Mouse (Mus musculus): Measurements from ENCODE around the gene Car11. TPM values are rescaled to one million over a fixed set of nuclear protein-coding genes. Genes with fewer than 3 reads are reported as not detected.

Gene Car11
- total and polyA plus RNA-seq, 2 experiments from 2014 or later: 1.6 to 2.8 TPM

- no peak for DNase-seq (ENCODE audit: low spot score)
- ATAC-seq (ENCODE audit: insufficient read depth, low read depth): no peak
- TF ChIP-seq CTCF (IDR thresholded peaks at IDR 0.05; ENCODE audit: low read depth): no peak
- no peak for TF ChIP-seq EP300 (IDR thresholded peaks at IDR 0.05; ENCODE audit: low read depth)
- Histone ChIP-seq H3K4me2 (ENCODE audit: low read depth, low read length) (no peak within 1 kb of the TSS), H3K9me3 (replicated peaks; ENCODE audit: control insufficient read depth, low read length) (no peaks in the 10 kb centered on the region), H3K27me3 (ENCODE audit: control insufficient read depth, insufficient read depth, low read length) (no peaks in the 10 kb centered on the region), H3K27ac (ENCODE audit: low read depth) (no peak within 1 kb of the TSS), H3K4me3 (ENCODE audit: low read depth, low read length) (no peak within 1 kb of the TSS), H3K36me3 (replicated peaks; ENCODE audit: control insufficient read depth, insufficient read depth, low read length) (no peaks in the 10 kb centered on the region), H3K4me1 (ENCODE audit: control insufficient read depth, insufficient read depth) (peaks cover 26% of the 10 kb centered on the region), H3K9ac (replicated peaks; ENCODE audit: low read depth, low read length) (no peak within 1 kb of the TSS)
- 76% methylated on average over 7 of the region's 7 CpGs for WGBS
Observed at GRCm38 (mm10) chr7:45683396-45684050, 16.1 kb upstream of the Car11 start, which contains the start of gene Ntn5. Gene Ntn5 (plus strand): TSS chr7:45684022.

- DNase-seq (ENCODE audit: low spot score) (no peak), ATAC-seq (ENCODE audit: insufficient read depth, low read depth) (no peak)
- Histone ChIP-seq H3K4me3 (ENCODE audit: low read depth, low read length) (no peak overlapping the region), H3K9me3 (replicated peaks; ENCODE audit: control insufficient read depth, low read length) (no peaks in the 10 kb centered on the region), H3K4me2 (ENCODE audit: low read depth, low read length) (no peak overlapping the region), H3K4me1 (ENCODE audit: control insufficient read depth, insufficient read depth) (peaks cover 36% of the 10 kb centered on the region), H3K27ac (ENCODE audit: low read depth) (no peak overlapping the region), H3K36me3 (replicated peaks; ENCODE audit: control insufficient read depth, insufficient read depth, low read length) (no peaks in the 10 kb centered on the region), H3K27me3 (ENCODE audit: control insufficient read depth, insufficient read depth, low read length) (no peaks in the 10 kb centered on the region), H3K9ac (replicated peaks; ENCODE audit: low read depth, low read length) (no peak overlapping the region)
- no peak for TF ChIP-seq EP300 (IDR thresholded peaks at IDR 0.05; ENCODE audit: low read depth)
- WGBS: 65% methylated on average over 10 of the region's 10 CpGs
Observed at GRCm38 (mm10) chr7:45685811-45686210, 13.8 kb upstream of the Car11 start.

GRCm38 (mm10) chr7:45686841-45687240, 12.8 kb upstream of the Car11 start:
- Histone ChIP-seq H3K4me3 (ENCODE audit: low read depth, low read length) (no peak overlapping the region), H3K36me3 (replicated peaks; ENCODE audit: control insufficient read depth, insufficient read depth, low read length) (no peaks in the 10 kb centered on the region), H3K27me3 (ENCODE audit: control insufficient read depth, insufficient read depth, low read length) (no peaks in the 10 kb centered on the region), H3K9ac (replicated peaks; ENCODE audit: low read depth, low read length) (no peak overlapping the region), H3K4me1 (ENCODE audit: control insufficient read depth, insufficient read depth) (peaks cover 28% of the 10 kb centered on the region), H3K4me2 (ENCODE audit: low read depth, low read length) (no peak overlapping the region), H3K9me3 (replicated peaks; ENCODE audit: control insufficient read depth, low read length) (no peaks in the 10 kb centered on the region), H3K27ac (ENCODE audit: low read depth) (no peak overlapping the region)
- no peak for ATAC-seq (ENCODE audit: insufficient read depth, low read depth)
- DNase-seq (ENCODE audit: low spot score): no peak
- TF ChIP-seq CTCF (IDR thresholded peaks at IDR 0.05; ENCODE audit: low read depth): no peak
- no peak for TF ChIP-seq EP300 (IDR thresholded peaks at IDR 0.05; ENCODE audit: low read depth)
- WGBS: 63% methylated on average over 3 of the region's 3 CpGs

- no peak for DNase-seq (ENCODE audit: low spot score)
- no peak overlapping the region for H3K4me2 ChIP-seq (ENCODE audit: low read depth, low read length)
- H3K27me3 ChIP-seq (ENCODE audit: control insufficient read depth, insufficient read depth, low read length): no peaks in the 10 kb centered on the region
- H3K9me3 ChIP-seq (replicated peaks; ENCODE audit: control insufficient read depth, low read length): no peaks in the 10 kb centered on the region
- TF ChIP-seq CTCF (IDR thresholded peaks at IDR 0.05; ENCODE audit: low read depth) (no peak), EP300 (IDR thresholded peaks at IDR 0.05; ENCODE audit: low read depth) (no peak)
- 72% methylated on average over 6 of the region's 6 CpGs for WGBS
- no peaks in the 10 kb centered on the region for H3K36me3 ChIP-seq (replicated peaks; ENCODE audit: control insufficient read depth, insufficient read depth, low read length)
- peak overlapping the region; percentile 64 for H3K27ac ChIP-seq (ENCODE audit: low read depth)
- ATAC-seq (ENCODE audit: insufficient read depth, low read depth): no peak
- H3K4me1 ChIP-seq (ENCODE audit: control insufficient read depth, insufficient read depth): peaks cover 20% of the 10 kb centered on the region; the same call in 1 of the 2 replicates
- peak overlapping the region; percentile 8; the same call in 1 of the 2 replicates for H3K9ac ChIP-seq (replicated peaks; ENCODE audit: low read depth, low read length)
- no peak overlapping the region for H3K4me3 ChIP-seq (ENCODE audit: low read depth, low read length)
Observed at GRCm38 (mm10) chr7:45689099-45689498, 10.5 kb upstream of the Car11 start.

GRCm38 (mm10) chr7:45689800-45690199, 9.8 kb upstream of the Car11 start:
- no peaks in the 10 kb centered on the region for H3K36me3 ChIP-seq (replicated peaks; ENCODE audit: control insufficient read depth, insufficient read depth, low read length)
- H3K27ac ChIP-seq (ENCODE audit: low read depth): peak overlapping the region; percentile 64
- no peak overlapping the region for H3K4me2 ChIP-seq (ENCODE audit: low read depth, low read length)
- DNase-seq (ENCODE audit: low spot score) (no peak), ATAC-seq (ENCODE audit: insufficient read depth, low read depth) (peak; percentile 37; the same call in 1 of the 2 replicates)
- H3K4me1 ChIP-seq (ENCODE audit: control insufficient read depth, insufficient read depth): peaks cover 20% of the 10 kb centered on the region; the same call in 1 of the 2 replicates
- TF ChIP-seq CTCF (IDR thresholded peaks at IDR 0.05; ENCODE audit: low read depth) (no peak), EP300 (IDR thresholded peaks at IDR 0.05; ENCODE audit: low read depth) (no peak)
- no peaks in the 10 kb centered on the region for H3K27me3 ChIP-seq (ENCODE audit: control insufficient read depth, insufficient read depth, low read length)
- H3K9ac ChIP-seq (replicated peaks; ENCODE audit: low read depth, low read length): no peak overlapping the region; the same call in 1 of the 2 replicates
- H3K4me3 ChIP-seq (ENCODE audit: low read depth, low read length): no peak overlapping the region
- no peaks in the 10 kb centered on the region for H3K9me3 ChIP-seq (replicated peaks; ENCODE audit: control insufficient read depth, low read length)
- WGBS: 15% methylated on average over 11 of the region's 11 CpGs

GRCm38 (mm10) chr7:45692364-45692763, 7.3 kb upstream of the Car11 start:
- Histone ChIP-seq H3K9me3 (replicated peaks; ENCODE audit: control insufficient read depth, low read length) (no peaks in the 10 kb centered on the region), H3K9ac (replicated peaks; ENCODE audit: low read depth, low read length) (no peak overlapping the region), H3K4me3 (ENCODE audit: low read depth, low read length) (no peak overlapping the region), H3K4me1 (ENCODE audit: control insufficient read depth, insufficient read depth) (peaks cover 20% of the 10 kb centered on the region; the same call in 1 of the 2 replicates), H3K27ac (ENCODE audit: low read depth) (no peak overlapping the region), H3K4me2 (ENCODE audit: low read depth, low read length) (no peak overlapping the region), H3K27me3 (ENCODE audit: control insufficient read depth, insufficient read depth, low read length) (no peaks in the 10 kb centered on the region), H3K36me3 (replicated peaks; ENCODE audit: control insufficient read depth, insufficient read depth, low read length) (no peaks in the 10 kb centered on the region)
- no peak for DNase-seq (ENCODE audit: low spot score)
- no peak for ATAC-seq (ENCODE audit: insufficient read depth, low read depth)
- 81% methylated on average over 2 of the region's 2 CpGs for WGBS
- TF ChIP-seq CTCF (IDR thresholded peaks at IDR 0.05; ENCODE audit: low read depth) (no peak), EP300 (IDR thresholded peaks at IDR 0.05; ENCODE audit: low read depth) (no peak)

Measured in heart, postnatal 0 days (tissue).